Mouse (Mus musculus): ENCODE results near the gene Serpinb1c. TPM values are rescaled to one million over a fixed set of nuclear protein-coding genes. Genes with fewer than 3 reads are reported as not detected.
"Not testable (repeated sequence)": the region's sequence is repeated elsewhere in the genome, so short reads cannot be mapped to it uniquely, and the experiment has no call there.

Gene Serpinb1c
- polyA plus RNA-seq, 1 experiment from 2014 or later: 0.20 TPM

- 30% methylated on average over 8 of the region's 8 CpGs for WGBS
- H3K36me3 ChIP-seq: no peaks in the 10 kb centered on the region
- peak overlapping the region; percentile 61 for H3K9ac ChIP-seq
- no peak overlapping the region for H3K4me3 ChIP-seq
- peak; percentile 68 for ATAC-seq (ENCODE audit: extremely low read depth, insufficient number of reproducible peaks, low FRiP score, low TSS enrichment)
- no peaks in the 10 kb centered on the region for H3K27me3 ChIP-seq (replicated peaks)
- no peak overlapping the region for H3K27ac ChIP-seq (replicated peaks)
- peaks cover 6% of the 10 kb centered on the region for H3K4me1 ChIP-seq
- H3K4me2 ChIP-seq: no peak overlapping the region
- no peaks in the 10 kb centered on the region for H3K9me3 ChIP-seq
These were observed 5.3 kb upstream of the Serpinb1c start for GRCm38 (mm10) chr13:32903211-32903873.

- peaks cover 6% of the 10 kb centered on the region for H3K4me1 ChIP-seq
- no peak overlapping the region for H3K9ac ChIP-seq
- H3K4me3 ChIP-seq: no peak overlapping the region
- 16% methylated on average over 4 of the region's 4 CpGs for WGBS
- ATAC-seq (ENCODE audit: extremely low read depth, insufficient number of reproducible peaks, low FRiP score, low TSS enrichment): no peak; the same call in 1 of the 2 replicates
- H3K4me2 ChIP-seq: no peak overlapping the region
- H3K36me3 ChIP-seq: no peaks in the 10 kb centered on the region
- no peaks in the 10 kb centered on the region for H3K9me3 ChIP-seq
- H3K27me3 ChIP-seq (replicated peaks): no peaks in the 10 kb centered on the region
- no peak overlapping the region for H3K27ac ChIP-seq (replicated peaks)
These were observed 4.5 kb upstream of the Serpinb1c start for GRCm38 (mm10) chr13:32902481-32903015.

GRCm38 (mm10) chr13:32900639-32901038 is 2.6 kb upstream of the Serpinb1c start:
- H3K9ac ChIP-seq: no peak overlapping the region
- ATAC-seq (ENCODE audit: extremely low read depth, insufficient number of reproducible peaks, low FRiP score, low TSS enrichment): no peak
- WGBS: 11% methylated on average over 2 of the region's 2 CpGs
- H3K27me3 ChIP-seq (replicated peaks): no peaks in the 10 kb centered on the region
- peaks cover 6% of the 10 kb centered on the region for H3K4me1 ChIP-seq
- H3K4me3 ChIP-seq: no peak overlapping the region
- no peaks in the 10 kb centered on the region for H3K9me3 ChIP-seq
- no peaks in the 10 kb centered on the region for H3K36me3 ChIP-seq
- no peak overlapping the region for H3K27ac ChIP-seq (replicated peaks)
- no peak overlapping the region for H3K4me2 ChIP-seq

- not testable (repeated sequence) for H3K36me3 ChIP-seq; H3K9me3 ChIP-seq; H3K9ac ChIP-seq; H3K4me2 ChIP-seq; H3K4me1 ChIP-seq; ATAC-seq (ENCODE audit: extremely low read depth, insufficient number of reproducible peaks, low FRiP score, low TSS enrichment); H3K4me3 ChIP-seq; H3K27ac ChIP-seq (replicated peaks); H3K27me3 ChIP-seq (replicated peaks)
- 83% methylated on average over 2 of the region's 2 CpGs for WGBS
These were observed 1.1 kb upstream of the Serpinb1c start for GRCm38 (mm10) chr13:32899114-32899513.

- Histone ChIP-seq H3K9ac (no peak overlapping the region), H3K4me3 (no peak overlapping the region), H3K27me3 (replicated peaks) (no peaks in the 10 kb centered on the region), H3K4me2 (no peak overlapping the region), H3K27ac (replicated peaks) (no peak overlapping the region), H3K9me3 (no peaks in the 10 kb centered on the region), H3K4me1 (no peaks in the 10 kb centered on the region), H3K36me3 (no peaks in the 10 kb centered on the region)
- 70% methylated on average over 4 of the region's 4 CpGs for WGBS
- ATAC-seq (ENCODE audit: extremely low read depth, insufficient number of reproducible peaks, low FRiP score, low TSS enrichment): no peak
These were observed 1.1 kb downstream of the Serpinb1c start for GRCm38 (mm10) chr13:32896931-32897330.

GRCm38 (mm10) chr13:32884755-32885154 is 13.3 kb downstream of the Serpinb1c start:
- H3K4me2 ChIP-seq: no peak overlapping the region
- H3K4me1 ChIP-seq: no peaks in the 10 kb centered on the region
- H3K9me3 ChIP-seq: no peaks in the 10 kb centered on the region
- ATAC-seq (ENCODE audit: extremely low read depth, insufficient number of reproducible peaks, low FRiP score, low TSS enrichment): no peak
- no peak overlapping the region for H3K27ac ChIP-seq (replicated peaks)
- H3K36me3 ChIP-seq: no peaks in the 10 kb centered on the region
- no peak overlapping the region for H3K9ac ChIP-seq
- H3K4me3 ChIP-seq: no peak overlapping the region
- no peaks in the 10 kb centered on the region for H3K27me3 ChIP-seq (replicated peaks)

- no peaks in the 10 kb centered on the region for H3K36me3 ChIP-seq
- H3K4me3 ChIP-seq: no peak overlapping the region
- H3K4me2 ChIP-seq: no peak overlapping the region
- no peak overlapping the region for H3K9ac ChIP-seq
- 57% methylated on average over 1 of the region's 1 CpGs for WGBS
- 0 out of 2 replicates have a peak, but pooled peaks cover 3% of the 10 kb centered on the region for H3K4me1 ChIP-seq
- H3K27me3 ChIP-seq (replicated peaks): no peaks in the 10 kb centered on the region
- no peak for ATAC-seq (ENCODE audit: extremely low read depth, insufficient number of reproducible peaks, low FRiP score, low TSS enrichment)
- no peak overlapping the region for H3K27ac ChIP-seq (replicated peaks)
- H3K9me3 ChIP-seq: peaks cover 5% of the 10 kb centered on the region; the same call in 1 of the 2 replicates
These were observed 24.1 kb downstream of the Serpinb1c start for GRCm38 (mm10) chr13:32873862-32874261.

GRCm38 (mm10) chr13:32868843-32869242 is 29.2 kb downstream of the Serpinb1c start:
- H3K4me1 ChIP-seq: 0 out of 2 replicates have a peak, but pooled peaks cover 5% of the 10 kb centered on the region
- no peaks in the 10 kb centered on the region for H3K36me3 ChIP-seq
- no peaks in the 10 kb centered on the region for H3K27me3 ChIP-seq (replicated peaks)
- ATAC-seq (ENCODE audit: extremely low read depth, insufficient number of reproducible peaks, low FRiP score, low TSS enrichment): no peak
- no peak overlapping the region for H3K4me2 ChIP-seq
- no peak overlapping the region for H3K9ac ChIP-seq
- no peak overlapping the region for H3K27ac ChIP-seq (replicated peaks)
- no peaks in the 10 kb centered on the region for H3K9me3 ChIP-seq
- no peak overlapping the region for H3K4me3 ChIP-seq
- 49% methylated on average over 5 of the region's 5 CpGs for WGBS

- WGBS: 79% methylated on average over 4 of the region's 4 CpGs
- H3K9me3 ChIP-seq; H3K27ac ChIP-seq (replicated peaks); ATAC-seq (ENCODE audit: extremely low read depth, insufficient number of reproducible peaks, low FRiP score, low TSS enrichment); H3K4me3 ChIP-seq; H3K4me1 ChIP-seq; H3K4me2 ChIP-seq; H3K9ac ChIP-seq; H3K36me3 ChIP-seq; H3K27me3 ChIP-seq (replicated peaks): not testable (repeated sequence)
These were observed 29.8 kb downstream of the Serpinb1c start for GRCm38 (mm10) chr13:32868233-32868632.

- Histone ChIP-seq H3K27ac (replicated peaks) (no peak overlapping the region), H3K4me1 (0 out of 2 replicates have a peak, but pooled peaks cover 5% of the 10 kb centered on the region), H3K4me2 (no peak overlapping the region), H3K4me3 (no peak overlapping the region), H3K27me3 (replicated peaks) (no peaks in the 10 kb centered on the region), H3K36me3 (no peaks in the 10 kb centered on the region), H3K9ac (no peak overlapping the region), H3K9me3 (no peaks in the 10 kb centered on the region)
- ATAC-seq (ENCODE audit: extremely low read depth, insufficient number of reproducible peaks, low FRiP score, low TSS enrichment): no peak
- 45% methylated on average over 2 of the region's 2 CpGs for WGBS
These were observed 31.0 kb downstream of the Serpinb1c start for GRCm38 (mm10) chr13:32867030-32867429.

- Histone ChIP-seq H3K4me1 (0 out of 2 replicates have a peak, but pooled peaks cover 7% of the 10 kb centered on the region), H3K9me3 (no peaks in the 10 kb centered on the region), H3K4me2 (no peak overlapping the region), H3K9ac (no peak overlapping the region), H3K4me3 (no peak overlapping the region), H3K27ac (replicated peaks) (no peak overlapping the region), H3K27me3 (replicated peaks) (no peaks in the 10 kb centered on the region), H3K36me3 (no peaks in the 10 kb centered on the region)
- ATAC-seq (ENCODE audit: extremely low read depth, insufficient number of reproducible peaks, low FRiP score, low TSS enrichment): no peak
- WGBS: 6% methylated on average over 9 of the region's 9 CpGs
These were observed 31.5 kb downstream of the Serpinb1c start for GRCm38 (mm10) chr13:32866484-32866883.

- 45% methylated on average over 2 of the region's 2 CpGs for WGBS
These were observed 32.4 kb downstream of the Serpinb1c start for GRCm38 (mm10) chr13:32865591-32865990.

More at GRCm38 (mm10) chr13:32865591-32865990, 32.4 kb downstream of the Serpinb1c start:
- H3K4me3 ChIP-seq: no peak overlapping the region
- no peak overlapping the region for H3K27ac ChIP-seq (replicated peaks)
- no peak overlapping the region for H3K9ac ChIP-seq
- no peak for ATAC-seq (ENCODE audit: extremely low read depth, insufficient number of reproducible peaks, low FRiP score, low TSS enrichment)
- H3K4me1 ChIP-seq: 0 out of 2 replicates have a peak, but pooled peaks cover 7% of the 10 kb centered on the region
- H3K9me3 ChIP-seq: no peaks in the 10 kb centered on the region
- no peaks in the 10 kb centered on the region for H3K27me3 ChIP-seq (replicated peaks)
- H3K36me3 ChIP-seq: no peaks in the 10 kb centered on the region
- H3K4me2 ChIP-seq: no peak overlapping the region

All from heart, embryonic 13.5 days (tissue).